Mouse (Mus musculus) ES-CJ7 (cell line): Measurements from ENCODE around the gene Clec4n.
"Not testable (repeated sequence)": the region's sequence is repeated elsewhere in the genome, so short reads cannot be mapped to it uniquely, and the experiment has no call there.

Experiments
- DNase-seq: peaks from one replicate; pipeline ENCODE4 v3.0.0; 2011; ENCODE audit warnings: low read depth, low spot score

The Clec4n gene

GRCm38 (mm10) chr6:123292751-123293400 lies 63.2 kb downstream of the Clec4n start:
- DNase-seq, result no peak

- DNase-seq, result not testable (repeated sequence)
Observed at GRCm38 (mm10) chr6:123293509-123293908, 63.9 kb downstream of the Clec4n start.
